Mouse (Mus musculus): ENCODE results near the gene Btc. TPM values are rescaled to one million over a fixed set of nuclear protein-coding genes. Genes with fewer than 3 reads are reported as not detected.

Gene Btc
- 1.8 and 2.3 TPM in 2 replicates for polyA plus RNA-seq (2014; fragmentation: Nextera tagmentation; extraction: Ambion mirVana)

DNA sequence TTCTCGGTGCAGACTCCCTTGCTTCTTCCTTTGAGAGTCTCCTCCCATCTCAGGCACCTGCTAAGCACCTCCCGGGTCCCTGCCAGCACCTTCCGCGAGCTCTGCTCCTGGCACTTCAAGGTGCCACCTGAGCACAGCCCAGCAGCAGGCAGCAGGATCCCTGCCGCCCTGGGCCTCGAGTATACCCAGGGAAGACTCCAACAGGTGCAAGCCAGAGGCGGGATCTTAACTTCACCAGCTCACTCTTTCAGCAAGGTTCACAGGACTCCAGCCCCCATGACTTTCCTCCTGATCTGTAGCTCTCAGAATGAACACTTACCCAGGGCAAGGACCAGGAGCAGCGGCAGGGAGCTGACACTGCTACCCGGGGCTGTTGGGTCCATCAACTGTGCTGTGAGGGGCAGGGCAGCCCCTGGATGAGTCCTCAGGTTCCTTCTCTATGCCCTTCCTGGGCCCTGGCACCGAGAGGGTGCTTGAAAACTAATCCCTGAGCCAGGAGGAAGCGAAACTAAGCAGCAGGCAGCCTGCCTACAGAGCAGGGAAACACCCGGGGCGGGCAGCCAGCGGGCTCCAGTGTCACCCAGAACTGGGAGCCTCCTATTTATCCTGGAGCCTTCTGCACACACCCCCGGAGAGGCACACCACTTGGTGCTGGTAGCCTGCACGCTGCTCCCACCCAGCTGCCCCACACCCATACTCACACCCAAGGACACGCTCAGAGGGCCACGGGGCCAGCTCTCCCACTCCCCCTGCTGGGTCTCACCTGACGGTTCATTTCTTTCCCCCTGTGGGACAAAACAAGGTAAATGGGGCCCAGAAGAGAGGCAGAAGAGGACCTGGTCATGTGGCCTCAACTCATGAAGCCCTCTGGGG, at the start of gene Btc:
Gene Btc, minus strand, starts transcription at position 656 of the 873 bp plus-strand sequence.
- H3K27ac ChIP-seq (ENCODE audit: low read depth) = peak within 1 kb of the TSS; percentile 4; the same call in 1 of the 2 replicates

DNA sequence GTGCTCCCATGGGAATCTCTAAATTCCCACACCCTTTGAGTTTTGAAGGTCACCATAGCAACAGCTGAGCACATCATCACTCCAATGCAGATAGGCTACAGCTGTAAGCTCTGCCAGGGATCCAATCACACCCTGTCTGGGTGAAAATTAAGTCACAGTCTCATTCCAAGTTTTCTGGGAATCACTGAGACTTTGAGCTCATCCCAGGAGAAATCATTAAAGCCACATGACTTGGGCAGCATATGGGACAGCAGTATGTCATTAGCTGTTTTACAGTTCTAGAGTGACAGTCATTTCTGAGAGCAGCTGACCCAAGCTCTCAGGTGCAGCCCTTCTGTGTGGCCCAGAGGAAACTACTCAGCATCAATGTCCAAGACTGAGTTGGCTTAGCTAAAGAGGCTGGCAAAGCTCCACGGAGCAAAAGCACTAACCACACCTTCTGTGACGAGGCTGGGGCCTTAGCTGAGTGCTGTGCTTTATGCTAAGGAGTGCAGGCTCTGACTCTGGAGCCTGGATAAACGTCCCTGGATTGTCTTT, 42.3 kb upstream of the Btc start:
- TF ChIP-seq CTCF (IDR thresholded peaks at IDR 0.05; ENCODE audit: low read depth) = no peak
- Histone ChIP-seq H3K4me1 (ENCODE audit: insufficient read depth) (no peaks in the 10 kb centered on the region), H3K27ac (ENCODE audit: low read depth) (no peak overlapping the region), H3K27me3 (ENCODE audit: insufficient read depth, low read length) (no peaks in the 10 kb centered on the region), H3K4me3 (ENCODE audit: low read depth, low read length) (no peak overlapping the region), H3K9me3 (ENCODE audit: low read depth, low read length) (no peaks in the 10 kb centered on the region), H3K36me3 (ENCODE audit: insufficient read depth) (no peaks in the 10 kb centered on the region), H3K4me2 (no peak overlapping the region), H3K9ac (no peak overlapping the region)
- 28% methylated on average over 3 of the region's 3 CpGs for WGBS
- ATAC-seq (ENCODE audit: insufficient read depth) (peak; percentile 88), DNase-seq (peak; percentile 45)

More for the DNA sequence above, at the start of gene Btc:
- no peaks in the 10 kb centered on the region for H3K4me1 ChIP-seq (ENCODE audit: insufficient read depth)
- no peaks in the 10 kb centered on the region for H3K27me3 ChIP-seq (ENCODE audit: insufficient read depth, low read length)
- H3K4me2 ChIP-seq = peak within 1 kb of the TSS; percentile 72
- H3K36me3 ChIP-seq (ENCODE audit: insufficient read depth) = no peaks in the 10 kb centered on the region
- H3K4me3 ChIP-seq (ENCODE audit: low read depth, low read length) = peak within 1 kb of the TSS; percentile 37
- no peaks in the 10 kb centered on the region for H3K9me3 ChIP-seq (ENCODE audit: low read depth, low read length)
- DNase-seq = peak; percentile 61
- peak; percentile 71 for TF ChIP-seq CTCF (IDR thresholded peaks at IDR 0.05; ENCODE audit: low read depth)
- peak; percentile 87 for ATAC-seq (ENCODE audit: insufficient read depth)
- WGBS = 8% methylated on average over 19 of the region's 19 CpGs
- H3K9ac ChIP-seq = peak within 1 kb of the TSS; percentile 57

DNA sequence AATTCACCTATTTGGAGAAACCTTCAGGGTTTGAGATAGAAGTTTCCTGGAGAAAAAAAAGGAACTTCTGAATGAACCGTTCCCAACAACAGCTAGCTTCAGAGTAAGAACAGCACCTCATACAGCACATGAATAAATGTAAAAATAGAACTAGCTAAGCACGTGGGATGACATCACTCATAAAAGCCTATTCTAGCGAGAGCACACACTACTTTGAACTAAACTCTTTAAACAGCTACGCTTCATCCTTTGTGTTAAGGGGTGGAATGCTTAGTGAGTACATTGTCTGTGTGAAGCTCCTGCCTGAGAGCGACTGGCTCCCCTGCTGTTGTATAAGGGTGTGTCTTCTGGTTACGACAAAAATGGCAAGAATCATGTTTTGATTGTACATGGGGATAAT, 33.8 kb upstream of the Btc start:
- ATAC-seq (ENCODE audit: insufficient read depth) = no peak
- no peak for TF ChIP-seq CTCF (IDR thresholded peaks at IDR 0.05; ENCODE audit: low read depth)
- no peaks in the 10 kb centered on the region for H3K27me3 ChIP-seq (ENCODE audit: insufficient read depth, low read length)
- no peaks in the 10 kb centered on the region for H3K9me3 ChIP-seq (ENCODE audit: low read depth, low read length)
- H3K27ac ChIP-seq (ENCODE audit: low read depth) = no peak overlapping the region
- H3K4me1 ChIP-seq (ENCODE audit: insufficient read depth) = no peaks in the 10 kb centered on the region
- 54% methylated on average over 6 of the region's 6 CpGs for WGBS
- H3K4me3 ChIP-seq (ENCODE audit: low read depth, low read length) = no peak overlapping the region
- DNase-seq = no peak
- no peaks in the 10 kb centered on the region for H3K36me3 ChIP-seq (ENCODE audit: insufficient read depth)
- H3K4me2 ChIP-seq = no peak overlapping the region
- no peak overlapping the region for H3K9ac ChIP-seq

DNA sequence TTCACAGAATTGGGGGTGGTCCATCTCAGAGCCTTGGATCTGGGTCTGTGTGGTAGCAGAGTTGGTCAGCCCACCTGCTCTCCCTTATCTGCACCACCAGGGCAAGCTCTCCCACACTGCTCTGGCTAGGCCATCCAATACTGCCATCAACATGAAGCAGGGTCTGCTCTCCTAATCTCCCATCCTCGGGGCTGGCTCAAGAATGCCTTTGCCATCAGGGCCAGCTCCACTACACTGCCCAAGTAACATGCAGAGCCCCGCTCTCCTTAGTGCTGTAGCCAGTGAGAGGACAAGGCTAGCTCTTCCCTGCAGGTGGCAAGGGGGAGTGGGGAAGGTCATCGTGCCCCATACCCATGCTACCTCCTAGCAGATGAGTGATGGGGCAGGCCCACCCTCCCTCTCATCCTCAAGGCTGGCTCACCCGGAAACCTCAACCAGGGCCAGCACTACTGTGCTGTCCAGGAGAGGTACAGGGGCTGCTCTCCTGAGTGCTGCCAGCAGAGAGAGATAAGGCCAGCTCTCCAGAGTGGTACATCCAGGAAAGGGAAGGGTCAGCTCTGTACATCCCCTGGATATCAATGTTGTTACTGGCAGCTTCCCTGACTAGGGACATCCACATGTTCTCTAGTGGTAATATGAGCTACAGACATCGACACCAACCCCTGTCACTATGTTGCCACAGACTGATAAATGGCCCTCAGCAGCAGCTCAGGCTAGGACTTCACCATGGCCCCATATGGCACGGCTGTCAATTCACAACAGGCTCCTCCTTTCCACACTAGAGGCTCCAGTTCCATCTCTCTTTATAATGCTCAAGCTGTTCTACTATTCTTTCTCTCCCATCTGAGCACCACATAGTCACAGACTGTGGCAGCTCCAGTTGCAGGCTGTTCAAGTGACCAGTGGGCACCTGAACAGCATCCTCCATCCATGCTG, 32.2 kb upstream of the Btc start:
- DNase-seq (no peak), ATAC-seq (ENCODE audit: insufficient read depth) (no peak)
- H3K4me1 ChIP-seq (ENCODE audit: insufficient read depth) = no peaks in the 10 kb centered on the region
- H3K4me3 ChIP-seq (ENCODE audit: low read depth, low read length) = no peak overlapping the region
- TF ChIP-seq CTCF (IDR thresholded peaks at IDR 0.05; ENCODE audit: low read depth) = no peak
- H3K4me2 ChIP-seq = no peak overlapping the region
- H3K27me3 ChIP-seq (ENCODE audit: insufficient read depth, low read length) = no peaks in the 10 kb centered on the region
- WGBS = 42% methylated on average over 6 of the region's 6 CpGs
- no peak overlapping the region for H3K27ac ChIP-seq (ENCODE audit: low read depth)
- H3K9me3 ChIP-seq (ENCODE audit: low read depth, low read length) = no peaks in the 10 kb centered on the region
- H3K36me3 ChIP-seq (ENCODE audit: insufficient read depth) = no peaks in the 10 kb centered on the region
- H3K9ac ChIP-seq = no peak overlapping the region

DNA sequence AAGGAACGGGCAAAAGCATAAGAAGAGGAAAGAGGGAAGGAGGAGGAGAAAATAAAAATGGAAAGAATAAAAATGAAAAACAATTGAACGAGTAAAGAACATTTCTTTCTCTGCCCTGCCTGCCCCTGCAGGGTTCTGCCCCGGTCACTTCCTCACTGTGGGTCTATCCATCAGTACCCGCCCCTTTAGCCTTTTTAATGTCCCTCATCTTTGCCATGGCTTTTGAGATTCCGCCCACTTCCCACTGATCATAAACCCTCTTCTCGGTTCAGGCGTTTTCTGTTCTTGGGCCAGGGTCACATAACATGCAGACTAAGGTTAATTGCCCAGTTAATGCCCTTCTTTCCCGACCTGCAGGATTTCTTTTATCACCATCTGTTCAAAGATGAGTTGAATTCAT, 25.8 kb upstream of the Btc start:
- no peaks in the 10 kb centered on the region for H3K4me1 ChIP-seq (ENCODE audit: insufficient read depth)
- TF ChIP-seq CTCF (IDR thresholded peaks at IDR 0.05; ENCODE audit: low read depth) = no peak
- DNase-seq = no peak
- no peaks in the 10 kb centered on the region for H3K9me3 ChIP-seq (ENCODE audit: low read depth, low read length)
- H3K4me3 ChIP-seq (ENCODE audit: low read depth, low read length) = no peak overlapping the region
- 56% methylated on average over 8 of the region's 8 CpGs for WGBS
- no peaks in the 10 kb centered on the region for H3K27me3 ChIP-seq (ENCODE audit: insufficient read depth, low read length)
- H3K9ac ChIP-seq = no peak overlapping the region
- H3K4me2 ChIP-seq = no peak overlapping the region
- ATAC-seq (ENCODE audit: insufficient read depth) = no peak
- no peaks in the 10 kb centered on the region for H3K36me3 ChIP-seq (ENCODE audit: insufficient read depth)
- H3K27ac ChIP-seq (ENCODE audit: low read depth) = no peak overlapping the region

DNA sequence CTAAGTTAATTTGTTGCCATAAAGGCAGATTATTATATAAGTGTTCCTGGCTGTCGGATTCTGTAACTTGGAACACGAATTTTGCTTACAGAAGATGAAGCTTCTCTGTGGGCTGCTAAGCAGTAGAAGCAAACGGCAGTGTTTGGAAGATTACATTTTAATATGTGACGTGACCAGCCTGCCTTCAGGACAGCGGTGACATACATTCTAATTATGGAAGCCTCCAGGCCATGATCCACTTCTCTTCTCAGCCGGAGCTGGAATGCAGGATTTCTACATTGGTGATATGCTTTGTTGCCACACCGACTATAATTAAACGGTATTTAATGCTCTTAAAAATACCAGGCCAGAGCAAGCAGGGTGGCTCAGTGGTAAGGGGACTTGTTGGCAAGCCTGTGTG, 11.0 kb upstream of the Btc start:
- Histone ChIP-seq H3K27ac (ENCODE audit: low read depth) (no peak overlapping the region), H3K36me3 (ENCODE audit: insufficient read depth) (no peaks in the 10 kb centered on the region), H3K4me2 (no peak overlapping the region), H3K9ac (no peak overlapping the region), H3K4me1 (ENCODE audit: insufficient read depth) (no peaks in the 10 kb centered on the region), H3K4me3 (ENCODE audit: low read depth, low read length) (no peak overlapping the region), H3K9me3 (ENCODE audit: low read depth, low read length) (no peaks in the 10 kb centered on the region), H3K27me3 (ENCODE audit: insufficient read depth, low read length) (no peaks in the 10 kb centered on the region)
- DNase-seq (no peak), ATAC-seq (ENCODE audit: insufficient read depth) (no peak)
- TF ChIP-seq CTCF (IDR thresholded peaks at IDR 0.05; ENCODE audit: low read depth) = no peak
- WGBS = 79% methylated on average over 8 of the region's 8 CpGs
